Mouse (Mus musculus) spleen, embryonic (tissue): ENCODE measurements around the gene Cpn2.

Experiments
- CTCF ChIA-PET: fragments of 350-600 bp; sonication (Branson Sonifier 250); formaldehyde crosslinking; loops from one replicate; lab custom pipeline; 2022; lab: Charles Lee

Cpn2 gene

GRCm38 (mm10) chr16:30280676-30281297 lies 13.5 kb upstream of the Cpn2 start:
- CTCF ChIA-PET = no interaction called here

- CTCF ChIA-PET = no interaction called here
Measured at GRCm38 (mm10) chr16:30278406-30278805, 11.1 kb upstream of the Cpn2 start.

GRCm38 (mm10) chr16:30275558-30276340 lies 8.4 kb upstream of the Cpn2 start:
- CTCF ChIA-PET = no interaction called here

- CTCF ChIA-PET = interaction anchor here (0.7 kb wide), 1 partner anchor 12 kb away, joined by 6 read pairs; no protein-coding TSS in a partner anchor
Measured at GRCm38 (mm10) chr16:30273065-30273464, 5.8 kb upstream of the Cpn2 start.

GRCm38 (mm10) chr16:30271941-30272595 lies 4.8 kb upstream of the Cpn2 start:
- CTCF ChIA-PET = interaction anchor here (0.7 kb wide), 2 partner anchors 13 to 84 kb away, joined by 3 to 6 read pairs; no protein-coding TSS in a partner anchor

GRCm38 (mm10) chr16:30271223-30271761 lies 4.0 kb upstream of the Cpn2 start:
- CTCF ChIA-PET = no interaction called here

- CTCF ChIA-PET = no interaction called here
Measured at GRCm38 (mm10) chr16:30266561-30266960, 738 bp downstream of the Cpn2 start.

- CTCF ChIA-PET = no interaction called here
Measured at GRCm38 (mm10) chr16:30265611-30266010, 1.7 kb downstream of the Cpn2 start.

- CTCF ChIA-PET = interaction anchor here (0.7 to 0.9 kb wide), 3 partner anchors 12 to 635 kb away, joined by 3 to 7 read pairs (median 4); no protein-coding TSS in a partner anchor
Measured at GRCm38 (mm10) chr16:30263156-30263555, 4.1 kb downstream of the Cpn2 start.

- CTCF ChIA-PET = interaction anchor here (0.6 to 0.9 kb wide), 5 partner anchors 18 to 1070 kb away, joined by 3 to 7 read pairs (median 6); no protein-coding TSS in a partner anchor
Measured at GRCm38 (mm10) chr16:30262664-30263063, 4.6 kb downstream of the Cpn2 start.

- CTCF ChIA-PET = interaction anchor here (0.6 to 0.9 kb wide), 5 partner anchors 17 to 1070 kb away, joined by 3 to 7 read pairs (median 6); no protein-coding TSS in a partner anchor
Measured at GRCm38 (mm10) chr16:30262157-30262556, 5.1 kb downstream of the Cpn2 start.

- CTCF ChIA-PET = no interaction called here
Measured at GRCm38 (mm10) chr16:30261341-30261740, 6.0 kb downstream of the Cpn2 start.

GRCm38 (mm10) chr16:30260012-30260635 lies 7.2 kb downstream of the Cpn2 start:
- CTCF ChIA-PET = no interaction called here

- CTCF ChIA-PET = no interaction called here
Measured at GRCm38 (mm10) chr16:30259444-30259843, 7.9 kb downstream of the Cpn2 start.

GRCm38 (mm10) chr16:30258441-30258840 lies 8.9 kb downstream of the Cpn2 start:
- CTCF ChIA-PET = no interaction called here

- CTCF ChIA-PET = no interaction called here
Measured at GRCm38 (mm10) chr16:30257718-30258117, 9.6 kb downstream of the Cpn2 start.

GRCm38 (mm10) chr16:30255061-30255460 lies 12.2 kb downstream of the Cpn2 start:
- CTCF ChIA-PET = no interaction called here

- CTCF ChIA-PET = interaction anchor here (0.7 kb wide), 1 partner anchor 13 kb away, joined by 3 read pairs; no protein-coding TSS in a partner anchor
Measured at GRCm38 (mm10) chr16:30253900-30254299, 13.4 kb downstream of the Cpn2 start.

GRCm38 (mm10) chr16:30253374-30253773 lies 13.9 kb downstream of the Cpn2 start:
- CTCF ChIA-PET = no interaction called here

GRCm38 (mm10) chr16:30252003-30252418 lies 15.3 kb downstream of the Cpn2 start:
- CTCF ChIA-PET = no interaction called here

- CTCF ChIA-PET = no interaction called here
Measured at GRCm38 (mm10) chr16:30244037-30244700, 23.1 kb downstream of the Cpn2 start.
